Mouse (Mus musculus): ENCODE measurements around the gene Wars. TPM values are rescaled to one million over a fixed set of nuclear protein-coding genes. Genes with fewer than 3 reads are reported as not detected.
A peak's percentile ranks its signal among the peaks of the same experiment; 100 is the strongest.

Wars gene
- polyA plus RNA-seq, 1 experiment from 2014 or later, result 84.0 TPM

DNA sequence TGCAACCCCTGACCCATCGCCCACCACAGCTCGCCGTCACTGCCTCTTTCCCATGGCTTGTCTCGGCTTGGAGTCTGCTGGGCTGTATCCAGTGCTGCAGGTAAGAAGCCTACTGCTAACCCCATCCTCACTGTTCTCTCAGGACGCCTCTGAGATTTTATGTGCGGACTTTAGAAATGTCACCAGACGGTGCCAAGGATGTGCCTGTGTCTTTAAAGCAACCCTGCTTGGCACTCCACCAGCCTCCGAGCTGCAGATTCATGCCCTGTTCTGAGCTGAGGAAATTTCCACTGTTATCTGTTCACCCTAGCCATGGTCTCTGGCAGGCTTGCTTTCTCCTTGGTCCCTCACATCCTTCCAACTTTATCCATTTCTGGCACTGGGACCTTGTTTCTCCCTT, 61.1 kb downstream of the Wars start:
- Histone ChIP-seq H3K36me3 (no peaks in the 10 kb centered on the region), H3K4me1 (peaks cover 44% of the 10 kb centered on the region), H3K4me2 (no peak overlapping the region), H3K27ac (no peak overlapping the region), H3K4me3 (no peak overlapping the region), H3K9ac (no peak overlapping the region), H3K9me3 (no peaks in the 10 kb centered on the region), H3K27me3 (no peaks in the 10 kb centered on the region)
- ATAC-seq (ENCODE audit: borderline replicate concordance, extremely low read depth, low FRiP score, low TSS enrichment), result no peak
- WGBS, result 77% methylated on average over 8 of the region's 8 CpGs

DNA sequence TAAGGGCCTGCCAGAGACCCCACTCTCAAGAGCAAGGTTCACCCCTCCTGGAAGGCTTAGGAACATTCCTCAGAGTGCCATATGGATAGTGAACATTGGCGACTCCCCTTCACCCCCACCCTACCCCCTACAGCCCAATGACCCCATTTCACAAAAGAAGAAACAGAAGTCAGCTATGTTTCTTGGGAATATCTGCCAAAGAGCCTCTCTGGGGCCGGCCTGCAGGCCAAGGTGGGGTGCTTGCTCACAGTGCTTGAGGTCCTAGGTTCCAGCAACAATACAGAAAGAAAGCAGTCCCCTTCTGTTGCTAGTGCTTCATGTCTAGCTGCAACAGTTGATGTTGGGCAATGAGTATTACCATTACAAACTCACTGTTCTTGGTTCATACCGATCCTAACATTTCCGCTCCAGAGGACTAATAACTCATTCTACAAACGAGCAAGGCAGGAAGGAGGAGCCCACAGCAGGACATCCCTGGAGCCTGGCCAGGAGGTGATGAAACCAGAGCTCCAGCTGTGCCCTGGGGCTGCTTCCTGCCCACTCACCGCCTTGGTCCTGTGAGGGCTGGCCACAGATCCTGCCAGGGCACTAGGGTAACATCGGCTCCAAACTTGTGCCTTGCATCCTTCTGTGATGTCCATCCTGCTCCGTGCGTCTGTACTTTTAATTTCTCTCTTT, 61.9 kb downstream of the Wars start:
- Histone ChIP-seq H3K27ac (no peak overlapping the region), H3K4me3 (no peak overlapping the region), H3K27me3 (no peaks in the 10 kb centered on the region), H3K4me1 (peaks cover 36% of the 10 kb centered on the region), H3K9me3 (no peaks in the 10 kb centered on the region), H3K9ac (no peak overlapping the region), H3K4me2 (no peak overlapping the region), H3K36me3 (no peaks in the 10 kb centered on the region)
- 49% methylated on average over 9 of the region's 9 CpGs for WGBS
- no peak for ATAC-seq (ENCODE audit: borderline replicate concordance, extremely low read depth, low FRiP score, low TSS enrichment)

DNA sequence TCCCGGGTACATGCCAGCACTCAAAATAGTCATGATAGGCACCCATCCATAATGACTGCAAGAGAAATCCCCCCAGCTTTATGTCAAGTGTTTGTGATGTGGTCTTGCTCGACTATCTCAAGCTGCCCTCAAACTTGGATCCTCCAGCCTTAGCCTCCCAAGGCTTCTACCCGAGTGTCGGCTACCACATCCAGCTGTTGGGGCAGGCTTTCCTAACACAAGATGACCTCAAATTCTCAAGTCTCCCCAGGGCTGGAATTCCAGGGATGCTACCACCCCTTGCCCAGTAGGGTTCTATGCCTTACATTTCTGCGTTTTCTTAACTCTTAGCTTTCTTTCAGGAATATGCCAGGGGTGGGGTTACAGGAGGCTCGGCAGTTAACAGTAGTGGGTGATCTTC, 63.6 kb downstream of the Wars start:
- Histone ChIP-seq H3K9ac (no peak overlapping the region), H3K4me1 (peaks cover 27% of the 10 kb centered on the region), H3K4me2 (no peak overlapping the region), H3K9me3 (no peaks in the 10 kb centered on the region), H3K36me3 (no peaks in the 10 kb centered on the region), H3K4me3 (no peak overlapping the region), H3K27ac (no peak overlapping the region), H3K27me3 (no peaks in the 10 kb centered on the region)
- no peak for ATAC-seq (ENCODE audit: borderline replicate concordance, extremely low read depth, low FRiP score, low TSS enrichment)
- 66% methylated on average over 6 of the region's 6 CpGs for WGBS

DNA sequence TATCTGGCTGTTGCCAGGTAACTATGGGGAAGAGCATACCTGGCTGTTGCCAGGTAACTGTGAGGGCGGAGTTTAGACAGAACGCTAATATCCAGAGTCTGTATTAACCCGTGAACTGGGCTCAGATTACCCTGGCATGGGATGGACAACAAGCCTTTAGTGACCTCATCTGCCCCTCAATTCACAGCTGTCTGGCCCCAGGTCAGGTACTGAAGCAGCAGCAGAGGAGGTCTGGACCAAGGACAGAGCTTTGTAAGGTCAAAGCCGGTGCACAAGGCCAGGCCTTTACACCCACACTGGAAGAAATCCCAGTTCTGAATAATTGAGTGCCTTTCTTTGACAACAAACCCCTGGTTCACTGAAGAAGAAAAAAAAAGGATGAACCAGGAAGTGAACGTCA, 64.3 kb downstream of the Wars start:
- WGBS, result 62% methylated on average over 5 of the region's 5 CpGs
- no peak overlapping the region for H3K9ac ChIP-seq
- H3K4me1 ChIP-seq, result peaks cover 20% of the 10 kb centered on the region
- no peak for ATAC-seq (ENCODE audit: borderline replicate concordance, extremely low read depth, low FRiP score, low TSS enrichment)
- H3K27me3 ChIP-seq, result no peaks in the 10 kb centered on the region
- no peak overlapping the region for H3K4me3 ChIP-seq
- no peaks in the 10 kb centered on the region for H3K36me3 ChIP-seq
- H3K9me3 ChIP-seq, result no peaks in the 10 kb centered on the region
- H3K27ac ChIP-seq, result no peak overlapping the region
- H3K4me2 ChIP-seq, result no peak overlapping the region

DNA sequence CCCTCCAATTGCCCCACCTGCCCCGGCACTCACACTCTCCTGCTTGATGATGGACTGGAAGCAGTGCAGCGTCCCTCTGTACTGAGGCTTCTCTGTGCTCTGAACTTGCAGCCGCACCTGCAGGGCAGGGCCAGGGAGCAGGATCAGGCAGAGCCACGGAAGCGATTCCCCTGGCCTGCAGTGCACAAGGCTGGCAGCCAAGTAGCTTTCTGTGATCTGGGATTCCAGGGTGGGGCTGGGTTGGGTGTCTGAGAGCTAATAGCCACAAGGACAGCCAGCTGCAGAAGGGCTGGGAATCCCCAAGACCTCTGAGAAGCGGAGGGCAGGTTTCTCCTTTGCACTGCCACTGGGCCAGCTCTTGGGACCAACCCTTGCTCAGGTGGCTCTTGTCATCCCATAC, 66.3 kb downstream of the Wars start:
- no peaks in the 10 kb centered on the region for H3K9me3 ChIP-seq
- ATAC-seq (ENCODE audit: borderline replicate concordance, extremely low read depth, low FRiP score, low TSS enrichment), result no peak
- 91% methylated on average over 6 of the region's 6 CpGs for WGBS

DNA sequence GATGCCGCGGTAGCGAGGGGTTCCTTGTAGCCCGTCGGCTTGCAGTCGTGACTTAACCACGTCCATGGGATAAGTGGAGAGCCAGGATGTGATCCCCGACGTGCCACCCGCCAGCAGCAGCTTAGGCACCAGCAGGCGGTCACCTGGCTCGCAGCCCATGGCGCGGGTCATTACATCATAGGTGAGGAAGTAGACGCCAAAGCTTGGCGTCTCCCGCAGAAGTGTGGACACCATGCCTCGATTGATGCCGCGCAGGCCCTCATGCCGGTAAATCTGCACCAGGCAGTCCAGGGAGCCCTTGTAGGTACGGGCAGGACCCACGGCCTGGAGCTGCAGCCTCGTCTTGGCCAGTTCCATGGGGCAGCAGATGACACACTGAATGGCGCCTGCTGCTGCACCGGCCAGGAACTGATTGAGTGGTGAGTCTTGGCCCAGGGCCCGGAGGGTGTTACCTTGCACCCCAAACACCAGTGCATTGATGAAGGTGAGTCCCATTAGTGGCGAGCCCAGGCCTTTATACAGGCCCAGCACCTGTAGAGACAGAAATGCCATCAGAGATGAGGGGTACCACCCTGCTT, 66.9 kb downstream of the Wars start:
- Histone ChIP-seq H3K4me2 (no peak overlapping the region), H3K27ac (no peak overlapping the region), H3K9ac (no peak overlapping the region), H3K4me1 (peaks cover 12% of the 10 kb centered on the region), H3K27me3 (no peaks in the 10 kb centered on the region), H3K36me3 (no peaks in the 10 kb centered on the region), H3K9me3 (no peaks in the 10 kb centered on the region), H3K4me3 (no peak overlapping the region)
- ATAC-seq (ENCODE audit: borderline replicate concordance, extremely low read depth, low FRiP score, low TSS enrichment), result no peak
- 91% methylated on average over 28 of the region's 28 CpGs for WGBS

More for the DNA sequence above, 66.3 kb downstream of the Wars start:
- H3K4me3 ChIP-seq, result no peak overlapping the region
- H3K4me1 ChIP-seq, result peaks cover 18% of the 10 kb centered on the region
- no peak overlapping the region for H3K4me2 ChIP-seq
- no peaks in the 10 kb centered on the region for H3K36me3 ChIP-seq
- H3K9ac ChIP-seq, result no peak overlapping the region
- no peaks in the 10 kb centered on the region for H3K27me3 ChIP-seq
- H3K27ac ChIP-seq, result no peak overlapping the region

DNA sequence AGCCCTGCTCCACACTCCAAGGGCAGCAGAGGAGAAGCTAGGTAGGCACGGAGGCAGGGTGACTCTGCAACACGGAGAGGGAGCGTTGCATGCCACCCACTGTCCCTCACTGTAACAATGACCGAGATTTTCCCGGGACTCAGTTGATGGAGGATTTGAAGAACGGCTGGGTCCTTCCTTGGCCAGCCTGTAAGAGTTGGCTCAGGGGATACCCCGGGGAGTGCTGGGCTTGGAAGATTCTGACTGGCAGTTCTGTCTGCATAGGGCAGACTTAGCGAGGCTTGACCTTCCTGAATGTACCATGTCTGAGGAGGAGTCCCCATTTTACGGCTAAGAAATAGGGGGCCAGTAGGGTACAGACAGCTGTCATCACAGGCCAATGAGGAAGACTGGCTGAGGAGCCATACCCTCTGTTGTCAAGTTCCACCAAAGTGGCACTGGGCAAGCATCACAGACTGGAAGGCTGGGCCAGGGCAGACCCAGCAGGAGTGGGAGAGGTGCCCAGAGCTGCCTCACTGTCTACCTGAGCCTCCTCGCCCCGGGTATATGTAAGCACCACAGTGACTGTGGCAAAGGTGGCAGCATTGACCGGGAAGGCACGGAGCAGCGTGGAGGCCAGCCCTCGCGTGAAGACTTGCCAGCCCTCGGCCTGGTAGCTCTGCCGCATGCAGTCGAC, 67.6 kb downstream of the Wars start:
- H3K4me1 ChIP-seq, result peaks cover 6% of the 10 kb centered on the region; the same call in 1 of the 2 replicates
- peak; percentile 15; the same call in 1 of the 2 replicates for ATAC-seq (ENCODE audit: borderline replicate concordance, extremely low read depth, low FRiP score, low TSS enrichment)
- H3K27ac ChIP-seq, result no peak overlapping the region
- 92% methylated on average over 19 of the region's 19 CpGs for WGBS
- no peaks in the 10 kb centered on the region for H3K27me3 ChIP-seq
- no peak overlapping the region for H3K4me2 ChIP-seq
- no peak overlapping the region for H3K9ac ChIP-seq
- no peaks in the 10 kb centered on the region for H3K9me3 ChIP-seq
- H3K36me3 ChIP-seq, result no peaks in the 10 kb centered on the region
- no peak overlapping the region for H3K4me3 ChIP-seq

DNA sequence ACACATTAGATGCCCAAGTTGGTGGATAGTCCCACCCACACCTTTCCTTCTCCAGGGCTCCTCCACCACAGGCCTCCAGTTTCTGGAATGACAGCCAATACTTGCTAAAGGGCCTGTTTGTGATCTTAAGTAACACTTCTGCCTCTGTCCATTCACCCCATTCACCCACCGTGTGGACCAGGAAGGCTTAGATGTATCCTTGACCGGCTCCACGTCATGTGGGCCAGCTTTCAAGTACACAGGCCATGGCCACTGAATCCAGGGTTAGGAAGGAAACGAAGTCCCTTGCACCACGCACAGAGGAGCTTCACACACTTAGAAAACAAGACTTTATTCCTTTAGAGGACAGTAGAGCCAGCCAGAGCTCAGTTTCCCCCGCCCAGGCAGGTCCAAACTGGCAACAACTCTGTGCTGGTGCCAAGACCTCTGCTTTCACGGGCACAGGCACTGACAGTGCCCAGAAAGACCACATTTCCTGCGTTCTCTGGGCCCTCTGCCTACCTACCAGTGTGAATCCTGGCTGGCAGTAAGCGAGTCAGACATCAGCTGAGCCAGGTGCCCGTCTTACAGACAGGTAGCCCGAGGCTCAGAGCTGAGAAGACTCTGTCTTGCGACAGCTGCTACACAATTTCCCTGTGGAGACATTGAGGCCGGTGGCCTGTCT, 68.3 kb downstream of the Wars start:
- H3K4me3 ChIP-seq, result no peak overlapping the region
- H3K27ac ChIP-seq, result no peak overlapping the region
- no peak overlapping the region for H3K9ac ChIP-seq
- H3K27me3 ChIP-seq, result no peaks in the 10 kb centered on the region
- 88% methylated on average over 13 of the region's 13 CpGs for WGBS
- no peak for ATAC-seq (ENCODE audit: borderline replicate concordance, extremely low read depth, low FRiP score, low TSS enrichment)
- no peaks in the 10 kb centered on the region for H3K36me3 ChIP-seq
- no peaks in the 10 kb centered on the region for H3K9me3 ChIP-seq
- H3K4me2 ChIP-seq, result no peak overlapping the region
- H3K4me1 ChIP-seq, result 0 out of 2 replicates have a peak, but pooled peaks cover 5% of the 10 kb centered on the region

DNA sequence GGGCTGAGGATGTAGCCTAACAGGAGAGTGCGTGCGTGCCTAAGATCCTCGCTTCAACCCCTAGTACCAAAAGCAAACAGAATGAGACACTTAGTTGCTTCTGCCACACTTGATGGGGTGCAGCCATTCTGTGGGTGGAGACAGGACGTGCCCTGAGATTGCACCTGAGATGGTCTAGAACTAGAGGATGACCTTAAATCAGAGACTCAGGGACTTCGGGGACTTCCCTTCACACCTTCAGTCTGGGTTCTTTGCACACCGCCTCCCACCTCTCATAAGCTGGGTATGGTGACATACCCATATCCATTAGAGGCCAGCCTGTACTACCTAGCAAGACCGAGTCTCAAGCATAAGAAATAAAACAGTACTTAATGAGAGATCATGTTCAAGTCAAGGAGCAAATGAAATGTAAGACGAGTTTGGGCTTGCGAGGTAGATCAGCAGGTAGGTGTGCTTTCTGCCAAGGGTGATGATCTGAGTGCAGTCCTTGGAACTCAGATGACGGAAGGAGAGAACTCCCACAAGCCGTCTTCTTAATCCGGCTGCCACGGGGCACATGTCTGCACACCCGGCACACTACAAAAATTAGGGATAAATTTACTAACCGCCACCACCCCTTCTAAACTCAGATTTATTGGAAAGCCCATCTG, 69.6 kb downstream of the Wars start:
- Histone ChIP-seq H3K9me3 (no peaks in the 10 kb centered on the region), H3K4me1 (0 out of 2 replicates have a peak, but pooled peaks cover under 1% of the 10 kb centered on the region), H3K9ac (no peak overlapping the region), H3K4me3 (no peak overlapping the region), H3K36me3 (no peaks in the 10 kb centered on the region), H3K27me3 (no peaks in the 10 kb centered on the region), H3K4me2 (no peak overlapping the region), H3K27ac (no peak overlapping the region)
- ATAC-seq (ENCODE audit: borderline replicate concordance, extremely low read depth, low FRiP score, low TSS enrichment), result no peak
- WGBS, result 88% methylated on average over 15 of the region's 15 CpGs

DNA sequence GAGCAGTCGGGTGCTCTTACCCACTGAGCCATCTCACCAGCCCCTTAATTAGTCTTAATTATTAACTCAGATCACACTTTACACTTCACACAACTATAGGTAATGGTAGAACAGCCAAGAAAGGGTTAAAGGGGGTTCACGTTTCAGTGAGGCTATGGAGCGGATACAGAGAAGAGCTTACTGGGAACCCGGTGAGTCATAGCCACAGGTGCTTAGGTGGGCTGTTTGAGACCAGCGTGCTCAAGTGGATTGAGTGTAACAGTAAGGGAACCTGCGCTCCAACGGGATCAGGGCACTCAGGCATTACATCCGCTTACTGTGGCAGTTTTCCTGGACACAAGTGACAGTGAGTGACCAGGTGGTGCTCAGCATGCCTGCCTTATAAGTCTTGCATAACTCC, 70.9 kb downstream of the Wars start:
- 40% methylated on average over 8 of the region's 8 CpGs for WGBS
- H3K27me3 ChIP-seq, result no peaks in the 10 kb centered on the region
- no peak overlapping the region for H3K9ac ChIP-seq
- H3K36me3 ChIP-seq, result peaks cover 6% of the 10 kb centered on the region; the same call in 1 of the 2 replicates
- H3K4me3 ChIP-seq, result no peak overlapping the region
- H3K4me2 ChIP-seq, result no peak overlapping the region
- H3K27ac ChIP-seq, result no peak overlapping the region
- no peak for ATAC-seq (ENCODE audit: borderline replicate concordance, extremely low read depth, low FRiP score, low TSS enrichment)
- no peaks in the 10 kb centered on the region for H3K4me1 ChIP-seq
- H3K9me3 ChIP-seq, result no peaks in the 10 kb centered on the region

DNA sequence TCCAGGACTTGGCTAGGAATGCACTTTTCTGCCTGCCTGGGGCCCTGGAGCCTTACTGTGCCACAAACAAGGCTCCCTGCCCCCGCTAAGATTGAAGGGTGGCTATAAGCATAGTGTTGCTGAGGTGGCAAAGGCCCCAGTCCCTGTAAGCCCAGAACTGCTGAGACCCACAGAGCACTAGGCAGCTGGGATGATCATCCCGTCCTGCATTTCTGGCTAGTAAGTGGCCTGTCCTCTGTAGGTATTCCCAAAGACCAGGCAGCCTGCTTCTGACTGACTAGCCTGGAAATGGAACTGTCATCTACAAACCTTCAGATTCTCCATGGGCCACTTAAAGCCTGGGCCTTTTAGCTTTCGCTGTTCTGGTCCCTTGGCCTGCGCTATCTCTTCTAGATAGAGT, 73.5 kb downstream of the Wars start:
- Histone ChIP-seq H3K36me3 (peaks cover 22% of the 10 kb centered on the region), H3K27ac (no peak overlapping the region), H3K4me1 (no peaks in the 10 kb centered on the region), H3K9ac (no peak overlapping the region), H3K4me2 (no peak overlapping the region), H3K9me3 (no peaks in the 10 kb centered on the region), H3K27me3 (no peaks in the 10 kb centered on the region), H3K4me3 (no peak overlapping the region)
- ATAC-seq (ENCODE audit: borderline replicate concordance, extremely low read depth, low FRiP score, low TSS enrichment), result no peak
- WGBS, result 85% methylated on average over 4 of the region's 4 CpGs

Measured in lung, embryonic 15.5 days (tissue).